Mouse (Mus musculus): Measurements from ENCODE around the gene Gpr4.

DNA sequence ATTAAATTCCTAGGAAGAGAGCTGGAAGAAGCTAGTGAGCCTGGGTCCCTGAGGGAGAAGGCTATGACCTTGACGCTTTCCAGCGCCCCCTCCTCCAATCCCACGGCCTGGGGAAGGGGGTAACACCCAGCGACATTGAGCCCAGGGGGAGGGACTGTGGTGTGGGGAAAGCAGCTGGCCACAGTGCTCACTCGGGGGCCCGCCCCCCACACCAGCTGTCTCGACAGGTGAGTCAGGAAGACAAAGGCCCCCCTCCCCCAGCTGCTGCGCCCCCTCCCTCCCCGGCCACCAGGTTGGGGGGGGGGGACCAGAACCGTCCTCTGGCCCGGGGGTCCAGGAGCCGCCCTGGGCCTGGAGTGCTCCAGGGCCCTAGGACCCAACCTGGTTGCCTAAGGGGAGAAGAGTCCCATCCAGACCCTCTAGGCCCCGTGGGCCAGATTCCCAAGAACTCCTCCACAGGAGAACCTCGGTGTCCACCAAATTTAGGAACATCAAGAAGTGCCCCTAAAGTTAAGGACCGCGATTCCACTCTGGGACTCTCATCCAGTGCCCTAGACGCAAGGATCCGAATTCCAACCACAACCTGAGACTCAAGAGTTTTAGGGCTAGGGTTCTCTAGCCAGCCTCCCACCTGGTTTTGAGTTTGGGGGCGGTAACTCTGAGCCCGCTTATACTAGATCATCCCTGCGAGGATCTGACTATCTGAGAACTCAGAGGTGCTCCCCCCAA, 58.3 kb downstream of the Gpr4 start:
- TF ChIP-seq CTCF (IDR thresholded peaks at IDR 0.05; ENCODE audit: control insufficient read depth, insufficient read depth, insufficient replicate concordance, low read depth, low read length) (no peak), POLR2A (IDR thresholded peaks at IDR 0.05; ENCODE audit: control insufficient read depth, low read depth, low read length) (no peak)
